Mouse (Mus musculus) embryo, embryonic 10.5 days (tissue): ENCODE measurements around the gene Vmn1r211.
A peak's percentile ranks its signal among the peaks of the same experiment; 100 is the strongest.
"Not testable (repeated sequence)": the region's sequence is repeated elsewhere in the genome, so short reads cannot be mapped to it uniquely, and the experiment has no call there.

ENCODE experiments used
- DNase-seq: peaks from one replicate; pipeline ENCODE4 v3.0.0-alpha.2; 2015; ENCODE audit warnings: low spot score

The Vmn1r211 gene

GRCm38 (mm10) chr13:22857461-22857860 is at the start of gene Vmn1r211:
Gene Vmn1r211 (minus strand): TSS chr13:22857561.
- DNase-seq = no peak

GRCm38 (mm10) chr13:22884105-22884504 is 26.7 kb upstream of the Vmn1r211 start, which contains the start of gene Vmn1r212:
Gene Vmn1r212 (minus strand): TSS chr13:22884205.
- no peak for DNase-seq

- peak; percentile 1 for DNase-seq
These were observed 21.9 kb upstream of the Vmn1r211 start for GRCm38 (mm10) chr13:22879257-22879656.

- DNase-seq = no peak
These were observed 2.6 kb downstream of the Vmn1r211 start for GRCm38 (mm10) chr13:22854760-22855159.

- DNase-seq = no peak
These were observed 10.6 kb downstream of the Vmn1r211 start for GRCm38 (mm10) chr13:22846798-22847197.

GRCm38 (mm10) chr13:22844304-22844703 is 13.1 kb downstream of the Vmn1r211 start:
- not testable (repeated sequence) for DNase-seq

GRCm38 (mm10) chr13:22831248-22831647 is 26.1 kb downstream of the Vmn1r211 start, which contains the start of gene Vmn1r210:
Gene Vmn1r210 (minus strand): TSS chr13:22831348.
- no peak for DNase-seq

- DNase-seq = not testable (repeated sequence)
These were observed 28.0 kb downstream of the Vmn1r211 start for GRCm38 (mm10) chr13:22829395-22829794.

- DNase-seq = not testable (repeated sequence)
These were observed 35.8 kb downstream of the Vmn1r211 start for GRCm38 (mm10) chr13:22821601-22822000.

GRCm38 (mm10) chr13:22809582-22809981 is 47.8 kb downstream of the Vmn1r211 start, which contains the start of gene Vmn1r209:
Gene Vmn1r209 (minus strand): TSS chr13:22809682.
- not testable (repeated sequence) for DNase-seq
